Comparison of ENCODE assay signal across 17 mouse cellular contexts in the genomic region with DNA sequence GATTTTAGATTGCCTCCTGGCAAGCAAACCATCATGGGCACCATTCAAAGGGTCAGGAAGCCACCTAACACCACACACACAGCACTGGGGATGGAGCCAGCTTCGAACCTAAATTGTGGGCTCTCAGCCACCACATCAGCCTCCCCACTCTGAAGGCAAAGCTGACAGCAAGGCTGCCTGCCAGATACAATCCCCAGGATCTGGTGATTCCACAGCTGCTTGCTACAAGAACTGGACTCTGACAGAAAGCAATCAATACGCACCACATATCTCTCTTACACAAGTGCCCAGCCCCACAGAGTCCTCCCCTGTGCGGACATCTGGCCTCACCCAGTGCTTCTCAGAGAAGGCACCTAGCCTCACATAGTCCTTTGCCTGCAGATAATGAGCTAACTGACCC. TPM values are rescaled to one million over a fixed set of nuclear protein-coding genes. Genes with fewer than 3 reads are reported as not detected.
A peak's percentile ranks its signal among the peaks of the same experiment; 100 is the strongest.
DNase-seq lines count a peak whose midpoint lies in the region; ATAC-seq lines count a peak whose summit lies in the region.
"Had no signal": no experiment of that assay in that cellular context is flagged by ENCODE, and none has a peak within 500 bp of the region (broad histone marks: within the 10 kb centered on the region; RNA-seq: fewer than 3 reads in every experiment).

No protein-coding gene starts in this region.

- peak overlapping the region; percentile 77 for H3K27ac ChIP-seq in liver, embryonic 12.5 days
- H3K27ac ChIP-seq: embryonic facial prominence, embryonic 15.5 days; midbrain, embryonic 12.5 days had no signal

- ATAC-seq in liver, embryonic 12.5 days = peak; percentile 78

- H3K4me2 ChIP-seq in liver, embryonic 12.5 days = peak overlapping the region; percentile 62
- H3K4me2 ChIP-seq: embryonic facial prominence, embryonic 15.5 days; midbrain, embryonic 12.5 days had no signal

- H3K9me3 ChIP-seq in liver, embryonic 12.5 days (replicated peaks) = no peaks in the 10 kb centered on the region
- H3K9me3 ChIP-seq: embryonic facial prominence, embryonic 15.5 days; midbrain, embryonic 12.5 days had no signal

- 18% methylated on average over 3 of the region's 3 CpGs for WGBS in liver, embryonic 12.5 days (ENCODE audit: insufficient replicate concordance)

- H3K9ac ChIP-seq in liver, embryonic 12.5 days = peak overlapping the region; percentile 59
- H3K9ac ChIP-seq: embryonic facial prominence, embryonic 15.5 days; midbrain, embryonic 12.5 days had no signal

- H3K36me3 ChIP-seq in liver, embryonic 12.5 days = no peaks in the 10 kb centered on the region
- H3K36me3 ChIP-seq: embryonic facial prominence, embryonic 15.5 days; midbrain, embryonic 12.5 days had no signal

- DNase-seq in heart, postnatal 4 days = peak; percentile 29
- DNase-seq in heart, adult 11 months = no peak
- DNase-seq in MEL-GATA-1-ER (ENCODE audit: extremely low read depth, low read depth) = peak; percentile 36
- DNase-seq in c-Kit-positive CD71-positive TER-119-positive erythroid progenitor cells, embryonic 14.5 days (ENCODE audit: low spot score) = peak; percentile 28
- no peak for DNase-seq in right cerebral cortex, postnatal 25 days
- DNase-seq in spleen, postnatal 10 days (ENCODE audit: low spot score in 2 of 2) = no peak
- no peak for DNase-seq in cerebellum, postnatal 36 days
- DNase-seq: adrenal gland, postnatal 25 days; cerebellum, adult 8-10 months; gastrocnemius, postnatal 10 days; kidney, adult 18-20 months; layer of hippocampus, adult 9-11 months; thymus, postnatal 14 days had no signal

- peak overlapping the region; percentile 32; the same call in 1 of the 2 replicates for H3K4me3 ChIP-seq in liver, embryonic 12.5 days
- H3K4me3 ChIP-seq: embryonic facial prominence, embryonic 15.5 days; midbrain, embryonic 12.5 days had no signal

- H3K4me1 ChIP-seq in liver, embryonic 12.5 days = peaks cover 84% of the 10 kb centered on the region

- H3K27me3 ChIP-seq in liver, embryonic 12.5 days (replicated peaks) = peaks cover 17% of the 10 kb centered on the region

RNA-seq across cellular contexts. Expression of a gene that starts 7.4 kb away (rescaled TPM):
- total RNA-seq in heart, postnatal 4 days (2021) = 10 to 100 TPM; 70.4 to 74.9 TPM
- 38.3 and 42.4 TPM in 2 replicates for polyA plus RNA-seq in liver, embryonic 12.5 days (2016; fragmentation: Nextera tagmentation; extraction: Ambion mirVana)
- total RNA-seq: neutrophil, adult 5-6 weeks had no signal

Comparison
In these comparisons a context has a peak if more than half of its experiments do, and no peak if none do; other contexts are left out.
1. DNase-seq: peak in heart, postnatal 4 days (single experiment), MEL-GATA-1-ER (single experiment) and c-Kit-positive CD71-positive TER-119-positive erythroid progenitor cells, embryonic 14.5 days (single experiment); none in heart, adult 11 months (single experiment), right cerebral cortex, postnatal 25 days (single experiment), spleen, postnatal 10 days (0 of 2) and cerebellum, postnatal 36 days (0 of 2).